Mouse (Mus musculus): ENCODE data around the gene Pde1a.

DNA sequence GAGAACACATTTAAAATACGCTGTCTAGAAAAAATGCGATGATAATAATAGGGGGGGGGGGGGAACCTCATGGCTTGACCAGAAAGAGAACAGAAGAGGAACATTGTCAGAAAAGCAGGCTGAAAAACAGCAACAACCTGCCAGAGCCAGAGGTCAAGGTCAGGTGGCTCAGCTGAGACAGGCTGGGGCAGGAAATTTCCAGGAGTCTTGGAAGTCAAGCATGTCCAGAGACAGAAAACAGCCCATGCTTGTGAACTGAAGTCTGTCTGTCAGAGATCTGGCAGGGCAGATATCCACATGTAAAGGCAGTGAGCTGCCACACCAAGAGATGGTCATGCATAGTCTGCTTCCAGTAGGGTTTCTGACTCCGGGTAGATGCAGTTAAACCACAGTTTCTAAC lies 147.5 kb downstream of the Pde1a start:
- TF ChIP-seq USF1 (IDR thresholded peaks at IDR 0.05; ENCODE audit: low read depth), result no peak
- TF ChIP-seq POLR2A (IDR thresholded peaks at IDR 0.05; ENCODE audit: insufficient read length, low read depth), result no peak
- no peak for TF ChIP-seq TCF12 (IDR thresholded peaks at IDR 0.05; ENCODE audit: insufficient read depth, poor library complexity, severe bottlenecking)
- TF ChIP-seq TCF3 (IDR thresholded peaks at IDR 0.05; ENCODE audit: insufficient read length, low read depth), result no peak
- TF ChIP-seq MAX (IDR thresholded peaks at IDR 0.05; ENCODE audit: low read depth), result no peak
